Mouse (Mus musculus) G1E (cell line): Measurements from ENCODE around the gene 1700029P11Rik. TPM values are rescaled to one million over a fixed set of nuclear protein-coding genes. Genes with fewer than 3 reads are reported as not detected.

Experiments
- ATAC-seq: 2 replicates; pipeline ENCODE4 v1.8.0; 2016; ENCODE audit warnings: mild to moderate bottlenecking; ENCODE audit not compliant: insufficient number of reproducible peaks, poor library complexity, low FRiP score, severe bottlenecking; ENCODE audit errors: extremely low read depth
- DNase-seq: peaks from one replicate; pipeline ENCODE4 v3.0.0; 2012; ENCODE audit warnings: low spot score
- H3K27me3 ChIP-seq: 2 replicates; pipeline ENCODE4 v1.6.1; 2012; ENCODE audit warnings: mild to moderate bottlenecking, low read length, inconsistent platforms; ENCODE audit not compliant: insufficient read depth
- H3K36me3 ChIP-seq: replicated peaks from 2 replicates; pipeline ENCODE3; 2012; ENCODE audit warnings: mild to moderate bottlenecking, inconsistent platforms
- H3K4me1 ChIP-seq: 2 replicates; pipeline ENCODE4 v1.6.1; 2012; ENCODE audit warnings: low read depth, low read length, inconsistent platforms, mixed read lengths; ENCODE audit not compliant: insufficient read depth
- H3K4me3 ChIP-seq: 2 replicates; pipeline ENCODE4 v1.5.1; 2012; ENCODE audit warnings: low read depth, mild to moderate bottlenecking, inconsistent platforms, low read length, moderate library complexity, mixed read lengths
- H3K9me3 ChIP-seq: replicated peaks from 2 replicates; pipeline ENCODE4 v1.6.1; 2012; ENCODE audit warnings: inconsistent platforms
- CTCF ChIP-seq: IDR thresholded peaks from 2 replicates; pipeline ENCODE4 v1.5.1; 2012; ENCODE audit warnings: low read depth, low read length, inconsistent platforms, mixed read lengths
- GATA1 ChIP-seq: IDR thresholded peaks from 2 replicates; pipeline ENCODE4 v1.6.1; 2012; ENCODE audit warnings: borderline replicate concordance, low read length, inconsistent platforms, mixed read lengths
- GATA2 ChIP-seq: IDR thresholded peaks from 2 replicates; pipeline ENCODE4 v1.6.1; 2012; ENCODE audit warnings: low read depth, low read length, inconsistent platforms, borderline replicate concordance
- POLR2AphosphoS5 ChIP-seq: IDR thresholded peaks from 2 replicates; pipeline ENCODE4 v1.6.1; 2012; ENCODE audit warnings: low read depth, low read length, inconsistent platforms; ENCODE audit not compliant: insufficient replicate concordance
- TAL1 ChIP-seq: conservative IDR thresholded peaks from 2 replicates; pipeline ENCODE4 v1.6.1; 2012; ENCODE audit warnings: low read depth, low read length, inconsistent platforms, mixed read lengths
- polyA plus RNA-seq: library from polyadenylated mRNA; stranded (reverse); fragments of >175 nt; gene quantifications from 2 replicates; pipeline ENCODE4 v1.2.3, GENCODE M21; 2012
- total RNA-seq, 2 experiments: library from RNA; stranded (forward) in 1 of 2; stranded (reverse) in 1 of 2; fragments of 200-1000 nt in 1 of 2; fragments of >200 nt in 1 of 2; fragmentation: Nextera tagmentation in 1 of 2; gene quantifications; 2 replicates each; pipeline ENCODE4 v1.2.3; 2014 to 2017

Gene 1700029P11Rik
- total and polyA plus RNA-seq, 3 experiments: not detected

GRCm38 (mm10) chr15:81938246-81938645, 42.1 kb upstream of the 1700029P11Rik start:
- Histone ChIP-seq H3K27me3 (peaks cover 40% of the 10 kb centered on the region), H3K36me3 (no peaks in the 10 kb centered on the region), H3K4me1 (peaks cover 50% of the 10 kb centered on the region), H3K9me3 (no peaks in the 10 kb centered on the region), H3K4me3 (no peak overlapping the region)
- TF ChIP-seq GATA1 (no peak), GATA2 (no peak), TAL1 (no peak), CTCF (no peak), POLR2AphosphoS5 (no peak)
- DNase-seq (peak; percentile 45), ATAC-seq (no peak)

GRCm38 (mm10) chr15:81939157-81939715, 41.1 kb upstream of the 1700029P11Rik start:
- no peak overlapping the region for H3K4me3 ChIP-seq
- H3K27me3 ChIP-seq: peaks cover 35% of the 10 kb centered on the region
- no peak for DNase-seq
- H3K4me1 ChIP-seq: peaks cover 47% of the 10 kb centered on the region
- TF ChIP-seq GATA2 (no peak), CTCF (no peak), TAL1 (no peak), POLR2AphosphoS5 (no peak), GATA1 (no peak)
- H3K9me3 ChIP-seq: no peaks in the 10 kb centered on the region
- ATAC-seq: no peak
- H3K36me3 ChIP-seq: no peaks in the 10 kb centered on the region

GRCm38 (mm10) chr15:81939774-81940173, 40.6 kb upstream of the 1700029P11Rik start:
- DNase-seq (no peak), ATAC-seq (no peak)
- peaks cover 32% of the 10 kb centered on the region for H3K27me3 ChIP-seq
- H3K4me3 ChIP-seq: no peak overlapping the region
- H3K4me1 ChIP-seq: peaks cover 47% of the 10 kb centered on the region
- TF ChIP-seq GATA2 (no peak), POLR2AphosphoS5 (no peak)
- H3K9me3 ChIP-seq: no peaks in the 10 kb centered on the region
- H3K36me3 ChIP-seq: no peaks in the 10 kb centered on the region

DNA sequence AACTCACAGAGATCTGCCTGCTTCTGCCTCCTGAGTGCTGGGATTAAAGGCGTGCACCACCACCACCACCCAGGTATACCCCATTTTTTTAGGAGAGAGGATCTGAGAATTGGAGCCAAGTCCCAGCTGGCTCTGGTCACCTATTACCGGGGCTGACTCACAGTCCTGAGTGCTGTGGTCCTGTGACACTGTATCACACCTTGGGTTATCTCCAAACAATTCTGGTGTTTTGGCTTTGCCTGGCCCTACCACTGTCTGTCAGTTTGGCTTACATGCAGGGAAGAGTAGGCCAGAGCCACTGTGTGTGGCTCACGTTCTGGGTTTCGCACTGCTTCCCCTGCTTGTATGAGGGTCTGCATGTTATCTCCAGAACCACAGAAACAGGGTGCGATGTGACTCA, 40.1 kb upstream of the 1700029P11Rik start:
- TF ChIP-seq CTCF: no peak
- TF ChIP-seq TAL1: no peak
- TF ChIP-seq GATA1: no peak
- TF ChIP-seq POLR2AphosphoS5: no peak
- TF ChIP-seq GATA2: no peak
- ATAC-seq (no peak), DNase-seq (no peak)
- no peaks in the 10 kb centered on the region for H3K9me3 ChIP-seq
- no peak overlapping the region for H3K4me3 ChIP-seq
- H3K27me3 ChIP-seq: peaks cover 33% of the 10 kb centered on the region
- H3K4me1 ChIP-seq: peaks cover 47% of the 10 kb centered on the region
- no peaks in the 10 kb centered on the region for H3K36me3 ChIP-seq

DNA sequence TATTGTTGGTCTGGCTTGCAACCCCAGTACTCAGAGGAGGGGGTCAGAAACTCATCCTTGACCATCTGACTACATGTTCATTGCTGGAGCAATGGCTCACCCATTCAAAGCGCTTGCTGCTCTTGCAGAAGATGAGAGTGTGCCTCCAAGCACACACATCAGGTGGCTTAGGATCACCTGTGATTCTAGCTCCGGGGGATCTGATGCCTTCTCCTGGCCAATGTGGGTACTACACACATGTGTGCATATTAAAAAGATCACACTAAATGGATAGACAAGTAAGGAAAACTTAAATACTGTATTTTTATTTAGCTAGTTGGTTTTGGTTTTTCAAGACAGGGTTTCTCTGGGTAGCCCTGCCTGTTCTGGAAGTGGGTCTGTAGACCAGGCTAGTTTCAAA, 39.3 kb upstream of the 1700029P11Rik start:
- Histone ChIP-seq H3K36me3 (no peaks in the 10 kb centered on the region), H3K27me3 (peaks cover 38% of the 10 kb centered on the region), H3K9me3 (no peaks in the 10 kb centered on the region), H3K4me1 (peaks cover 45% of the 10 kb centered on the region), H3K4me3 (no peak overlapping the region)
- ATAC-seq: no peak
- DNase-seq: no peak
- TF ChIP-seq GATA2 (no peak), POLR2AphosphoS5 (no peak), CTCF (peak; percentile 31; the same call in 1 of the 2 replicates)

GRCm38 (mm10) chr15:81943176-81943749, 37.1 kb upstream of the 1700029P11Rik start:
- H3K9me3 ChIP-seq: no peaks in the 10 kb centered on the region
- no peak for TF ChIP-seq CTCF
- no peaks in the 10 kb centered on the region for H3K36me3 ChIP-seq
- ATAC-seq: no peak
- H3K4me1 ChIP-seq: peaks cover 27% of the 10 kb centered on the region
- peaks cover 28% of the 10 kb centered on the region for H3K27me3 ChIP-seq
- DNase-seq: no peak
- no peak overlapping the region for H3K4me3 ChIP-seq

- H3K9me3 ChIP-seq: no peaks in the 10 kb centered on the region
- no peak for ATAC-seq
- TF ChIP-seq GATA1: no peak
- H3K27me3 ChIP-seq: peaks cover 18% of the 10 kb centered on the region
- H3K4me3 ChIP-seq: no peak overlapping the region
- H3K4me1 ChIP-seq: 0 out of 2 replicates have a peak, but pooled peaks cover 9% of the 10 kb centered on the region
- no peak for DNase-seq
- H3K36me3 ChIP-seq: peaks cover 51% of the 10 kb centered on the region
These were observed 31.3 kb upstream of the 1700029P11Rik start for GRCm38 (mm10) chr15:81949076-81949475.
